Mouse (Mus musculus): ENCODE measurements around the gene Fam129c. TPM values are rescaled to one million over a fixed set of nuclear protein-coding genes. Genes with fewer than 3 reads are reported as not detected.

Fam129c gene
- polyA plus RNA-seq, 1 experiment, result 2.9 TPM

- Histone ChIP-seq H3K4me2 (ENCODE audit: low read depth) (peak within 1 kb of the TSS; percentile 67), H3K27me3 (ENCODE audit: control insufficient read depth, insufficient read depth, insufficient read length) (peaks cover 12% of the 10 kb centered on the region), H3K36me3 (ENCODE audit: control insufficient read depth, insufficient read depth) (no peaks in the 10 kb centered on the region), H3K79me2 (ENCODE audit: control insufficient read depth, insufficient read depth) (no peaks in the 10 kb centered on the region), H3ac (ENCODE audit: control insufficient read depth, insufficient read length) (no peak within 1 kb of the TSS), H3K4me3 (no peak within 1 kb of the TSS)
- TF ChIP-seq MAX (IDR thresholded peaks at IDR 0.05; ENCODE audit: low read depth), result no peak
- TF ChIP-seq CEBPB (IDR thresholded peaks at IDR 0.05; ENCODE audit: insufficient read depth, poor library complexity, severe bottlenecking), result no peak
- peak in 1 of 3 experiments; percentile 36 for TF ChIP-seq MYOD1 (IDR thresholded peaks at IDR 0.05; ENCODE audit: control insufficient read depth in 1 of 3, insufficient read length in 2 of 3, low read depth in 2 of 3)
Measured at GRCm38 (mm10) chr8:71558071-71558957, 39.1 kb upstream of the Fam129c start, which contains the start of gene Tmem221. Gene Tmem221 (minus strand): TSS chr8:71558871.

GRCm38 (mm10) chr8:71558958-71559690, 38.3 kb upstream of the Fam129c start:
- Histone ChIP-seq H3K27me3 (ENCODE audit: control insufficient read depth, insufficient read depth, insufficient read length) (peaks cover 12% of the 10 kb centered on the region), H3K79me2 (ENCODE audit: control insufficient read depth, insufficient read depth) (no peaks in the 10 kb centered on the region), H3K4me3 (no peak overlapping the region), H3K36me3 (ENCODE audit: control insufficient read depth, insufficient read depth) (no peaks in the 10 kb centered on the region), H3K4me2 (ENCODE audit: low read depth) (peak overlapping the region; percentile 67), H3ac (ENCODE audit: control insufficient read depth, insufficient read length) (no peak overlapping the region)
- TF ChIP-seq MYOG (IDR thresholded peaks at IDR 0.05; ENCODE audit: control insufficient read depth in 1 of 3, insufficient read depth in 1 of 3, insufficient read length in 2 of 3, low read depth in 2 of 3) (no peak), POLR2AphosphoS2 (IDR thresholded peaks at IDR 0.05; ENCODE audit: insufficient read length, low read depth) (no peak), TCF3 (IDR thresholded peaks at IDR 0.05; ENCODE audit: insufficient read length, low read depth) (no peak), CEBPB (IDR thresholded peaks at IDR 0.05; ENCODE audit: insufficient read depth, poor library complexity, severe bottlenecking) (no peak), MAX (IDR thresholded peaks at IDR 0.05; ENCODE audit: low read depth) (no peak), USF1 (IDR thresholded peaks at IDR 0.05; ENCODE audit: low read depth) (no peak), SRF (IDR thresholded peaks at IDR 0.05; ENCODE audit: control insufficient read depth, insufficient read length, low read depth) (no peak), REST (IDR thresholded peaks at IDR 0.05; ENCODE audit: insufficient read depth, insufficient read length) (no peak)

DNA sequence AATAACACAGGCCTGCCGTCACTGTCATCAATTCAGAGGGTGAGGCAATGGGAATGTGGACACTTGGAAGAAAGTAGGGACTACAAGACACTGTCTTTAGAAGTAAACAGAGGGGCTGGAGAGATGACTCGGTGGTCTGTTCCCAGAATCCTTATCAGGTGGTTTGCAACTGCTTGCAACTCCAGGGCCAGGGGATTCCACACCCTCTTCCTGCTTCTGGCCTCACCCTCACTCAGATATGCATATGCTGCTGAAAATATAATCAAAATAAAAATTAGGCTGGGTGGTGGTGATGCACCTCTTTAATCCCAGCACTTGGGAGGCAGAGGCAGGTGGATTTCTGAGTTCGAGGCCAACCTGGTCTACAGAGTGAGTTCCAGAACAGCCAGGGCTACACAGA, 37.4 kb upstream of the Fam129c start:
- no peak overlapping the region for H3ac ChIP-seq (ENCODE audit: control insufficient read depth, insufficient read length)
- H3K4me3 ChIP-seq, result no peak overlapping the region
- TF ChIP-seq CEBPB (IDR thresholded peaks at IDR 0.05; ENCODE audit: insufficient read depth, poor library complexity, severe bottlenecking) (no peak), MAX (IDR thresholded peaks at IDR 0.05; ENCODE audit: low read depth) (no peak), TCF3 (IDR thresholded peaks at IDR 0.05; ENCODE audit: insufficient read length, low read depth) (no peak), USF1 (IDR thresholded peaks at IDR 0.05; ENCODE audit: low read depth) (no peak), POLR2A (IDR thresholded peaks at IDR 0.05; ENCODE audit: insufficient read length, low read depth) (no peak), MYOG (IDR thresholded peaks at IDR 0.05; ENCODE audit: control insufficient read depth in 1 of 3, insufficient read depth in 1 of 3, insufficient read length in 2 of 3, low read depth in 2 of 3) (no peak), SRF (IDR thresholded peaks at IDR 0.05; ENCODE audit: control insufficient read depth, insufficient read length, low read depth) (no peak), TCF12 (IDR thresholded peaks at IDR 0.05; ENCODE audit: insufficient read depth, poor library complexity, severe bottlenecking) (no peak), POLR2AphosphoS2 (IDR thresholded peaks at IDR 0.05; ENCODE audit: insufficient read length, low read depth) (no peak), REST (IDR thresholded peaks at IDR 0.05; ENCODE audit: insufficient read depth, insufficient read length) (no peak), E2F4 (IDR thresholded peaks at IDR 0.05; ENCODE audit: insufficient read depth) (no peak), MYOD1 (IDR thresholded peaks at IDR 0.05; ENCODE audit: control insufficient read depth in 1 of 3, insufficient read length in 2 of 3, low read depth in 2 of 3) (no peak)
- no peaks in the 10 kb centered on the region for H3K36me3 ChIP-seq (ENCODE audit: control insufficient read depth, insufficient read depth)
- H3K4me2 ChIP-seq (ENCODE audit: low read depth), result no peak overlapping the region
- H3K79me2 ChIP-seq (ENCODE audit: control insufficient read depth, insufficient read depth), result no peaks in the 10 kb centered on the region
- H3K27me3 ChIP-seq (ENCODE audit: control insufficient read depth, insufficient read depth, insufficient read length), result peaks cover 12% of the 10 kb centered on the region

GRCm38 (mm10) chr8:71560765-71561164, 36.7 kb upstream of the Fam129c start:
- Histone ChIP-seq H3K36me3 (ENCODE audit: control insufficient read depth, insufficient read depth) (no peaks in the 10 kb centered on the region), H3K4me2 (ENCODE audit: low read depth) (no peak overlapping the region), H3K79me2 (ENCODE audit: control insufficient read depth, insufficient read depth) (no peaks in the 10 kb centered on the region), H3K27me3 (ENCODE audit: control insufficient read depth, insufficient read depth, insufficient read length) (peaks cover 12% of the 10 kb centered on the region), H3K4me3 (no peak overlapping the region), H3ac (ENCODE audit: control insufficient read depth, insufficient read length) (no peak overlapping the region)
- TF ChIP-seq E2F4 (IDR thresholded peaks at IDR 0.05; ENCODE audit: insufficient read depth) (no peak), TCF12 (IDR thresholded peaks at IDR 0.05; ENCODE audit: insufficient read depth, poor library complexity, severe bottlenecking) (no peak), CEBPB (IDR thresholded peaks at IDR 0.05; ENCODE audit: insufficient read depth, poor library complexity, severe bottlenecking) (no peak), MAX (IDR thresholded peaks at IDR 0.05; ENCODE audit: low read depth) (no peak), POLR2A (IDR thresholded peaks at IDR 0.05; ENCODE audit: insufficient read length, low read depth) (no peak), POLR2AphosphoS2 (IDR thresholded peaks at IDR 0.05; ENCODE audit: insufficient read length, low read depth) (no peak), USF1 (IDR thresholded peaks at IDR 0.05; ENCODE audit: low read depth) (no peak), MYOD1 (IDR thresholded peaks at IDR 0.05; ENCODE audit: control insufficient read depth in 1 of 3, insufficient read length in 2 of 3, low read depth in 2 of 3) (no peak), SRF (IDR thresholded peaks at IDR 0.05; ENCODE audit: control insufficient read depth, insufficient read length, low read depth) (no peak), REST (IDR thresholded peaks at IDR 0.05; ENCODE audit: insufficient read depth, insufficient read length) (no peak), TCF3 (IDR thresholded peaks at IDR 0.05; ENCODE audit: insufficient read length, low read depth) (no peak), MYOG (IDR thresholded peaks at IDR 0.05; ENCODE audit: control insufficient read depth in 1 of 3, insufficient read depth in 1 of 3, insufficient read length in 2 of 3, low read depth in 2 of 3) (no peak)
